Mouse (Mus musculus): ENCODE results near the gene Btbd9. TPM values are rescaled to one million over a fixed set of nuclear protein-coding genes. Genes with fewer than 3 reads are reported as not detected.

Gene Btbd9
- polyA plus RNA-seq, 1 experiment, result 25.6 TPM

GRCm38 (mm10) chr17:30616203-30616602 lies 39.9 kb upstream of the Btbd9 start:
- no peaks in the 10 kb centered on the region for H3K36me3 ChIP-seq (ENCODE audit: control insufficient read depth, insufficient read depth, low read length)
- TF ChIP-seq POLR2A (IDR thresholded peaks at IDR 0.05; ENCODE audit: low read depth, low read length) (no peak), CTCF (conservative IDR thresholded peaks at IDR 0.05; ENCODE audit: insufficient read depth, insufficient read length, low read depth, low read length) (no peak)

GRCm38 (mm10) chr17:30613350-30613749 lies 37.1 kb upstream of the Btbd9 start:
- no peaks in the 10 kb centered on the region for H3K36me3 ChIP-seq (ENCODE audit: control insufficient read depth, insufficient read depth, low read length)
- no peak for TF ChIP-seq POLR2A (IDR thresholded peaks at IDR 0.05; ENCODE audit: low read depth, low read length)
- TF ChIP-seq CTCF (conservative IDR thresholded peaks at IDR 0.05; ENCODE audit: insufficient read depth, insufficient read length, low read depth, low read length), result no peak
- no peaks in the 10 kb centered on the region for H3K27me3 ChIP-seq (replicated peaks; ENCODE audit: control insufficient read depth, insufficient read depth, low read length)
- no peak overlapping the region for H3K27ac ChIP-seq (ENCODE audit: insufficient read depth, low read depth, low read length)
- no peak overlapping the region for H3K4me3 ChIP-seq (ENCODE audit: insufficient read depth, low read depth, low read length)
- no peak for DNase-seq
- H3K4me1 ChIP-seq (ENCODE audit: control insufficient read depth, insufficient read depth, low read length), result peaks cover 15% of the 10 kb centered on the region

More at GRCm38 (mm10) chr17:30616203-30616602, 39.9 kb upstream of the Btbd9 start:
- no peaks in the 10 kb centered on the region for H3K27me3 ChIP-seq (replicated peaks; ENCODE audit: control insufficient read depth, insufficient read depth, low read length)
- no peak for DNase-seq
- H3K4me1 ChIP-seq (ENCODE audit: control insufficient read depth, insufficient read depth, low read length), result peaks cover 13% of the 10 kb centered on the region
- no peak overlapping the region for H3K4me3 ChIP-seq (ENCODE audit: insufficient read depth, low read depth, low read length)
- 85% methylated on average over 5 of the region's 5 CpGs for WGBS
- no peak overlapping the region for H3K27ac ChIP-seq (ENCODE audit: insufficient read depth, low read depth, low read length)

- Histone ChIP-seq H3K27me3 (replicated peaks; ENCODE audit: control insufficient read depth, insufficient read depth, low read length) (no peaks in the 10 kb centered on the region), H3K36me3 (ENCODE audit: control insufficient read depth, insufficient read depth, low read length) (no peaks in the 10 kb centered on the region), H3K4me1 (ENCODE audit: control insufficient read depth, insufficient read depth, low read length) (peaks cover 18% of the 10 kb centered on the region), H3K4me3 (ENCODE audit: insufficient read depth, low read depth, low read length) (peak overlapping the region; percentile 94), H3K27ac (ENCODE audit: insufficient read depth, low read depth, low read length) (peak overlapping the region; percentile 89)
- under 1% methylated on average over 34 of the region's 34 CpGs for WGBS
- DNase-seq, result peak; percentile 100
- TF ChIP-seq CTCF (conservative IDR thresholded peaks at IDR 0.05; ENCODE audit: insufficient read depth, insufficient read length, low read depth, low read length) (no peak), POLR2A (IDR thresholded peaks at IDR 0.05; ENCODE audit: low read depth, low read length) (peak; percentile 48)
Measured at GRCm38 (mm10) chr17:30612075-30612859, 36.0 kb upstream of the Btbd9 start.

GRCm38 (mm10) chr17:30611221-30612074 lies 35.2 kb upstream of the Btbd9 start:
- TF ChIP-seq POLR2A (IDR thresholded peaks at IDR 0.05; ENCODE audit: low read depth, low read length), result no peak
- TF ChIP-seq CTCF (conservative IDR thresholded peaks at IDR 0.05; ENCODE audit: insufficient read depth, insufficient read length, low read depth, low read length), result no peak
- no peak for DNase-seq
- peak overlapping the region; percentile 94 for H3K4me3 ChIP-seq (ENCODE audit: insufficient read depth, low read depth, low read length)
- H3K27ac ChIP-seq (ENCODE audit: insufficient read depth, low read depth, low read length), result peak overlapping the region; percentile 89
- peaks cover 21% of the 10 kb centered on the region for H3K4me1 ChIP-seq (ENCODE audit: control insufficient read depth, insufficient read depth, low read length)
- no peaks in the 10 kb centered on the region for H3K27me3 ChIP-seq (replicated peaks; ENCODE audit: control insufficient read depth, insufficient read depth, low read length)
- H3K36me3 ChIP-seq (ENCODE audit: control insufficient read depth, insufficient read depth, low read length), result no peaks in the 10 kb centered on the region
- WGBS, result 23% methylated on average over 18 of the region's 18 CpGs

- DNase-seq, result no peak
- WGBS, result 80% methylated on average over 1 of the region's 1 CpGs
- TF ChIP-seq POLR2A (IDR thresholded peaks at IDR 0.05; ENCODE audit: low read depth, low read length) (no peak), CTCF (conservative IDR thresholded peaks at IDR 0.05; ENCODE audit: insufficient read depth, insufficient read length, low read depth, low read length) (no peak)
- H3K36me3 ChIP-seq (ENCODE audit: control insufficient read depth, insufficient read depth, low read length), result no peaks in the 10 kb centered on the region
- H3K4me3 ChIP-seq (ENCODE audit: insufficient read depth, low read depth, low read length), result no peak overlapping the region
- H3K27me3 ChIP-seq (replicated peaks; ENCODE audit: control insufficient read depth, insufficient read depth, low read length), result no peaks in the 10 kb centered on the region
- H3K4me1 ChIP-seq (ENCODE audit: control insufficient read depth, insufficient read depth, low read length), result peaks cover 21% of the 10 kb centered on the region
- no peak overlapping the region for H3K27ac ChIP-seq (ENCODE audit: insufficient read depth, low read depth, low read length)
Measured at GRCm38 (mm10) chr17:30610739-30611138, 34.5 kb upstream of the Btbd9 start.

- Histone ChIP-seq H3K27me3 (replicated peaks; ENCODE audit: control insufficient read depth, insufficient read depth, low read length) (no peaks in the 10 kb centered on the region), H3K4me1 (ENCODE audit: control insufficient read depth, insufficient read depth, low read length) (peaks cover 21% of the 10 kb centered on the region), H3K4me3 (ENCODE audit: insufficient read depth, low read depth, low read length) (no peak overlapping the region), H3K27ac (ENCODE audit: insufficient read depth, low read depth, low read length) (no peak overlapping the region), H3K36me3 (ENCODE audit: control insufficient read depth, insufficient read depth, low read length) (no peaks in the 10 kb centered on the region)
- WGBS, result 98% methylated on average over 5 of the region's 5 CpGs
- TF ChIP-seq POLR2A (IDR thresholded peaks at IDR 0.05; ENCODE audit: low read depth, low read length), result no peak
- no peak for TF ChIP-seq CTCF (conservative IDR thresholded peaks at IDR 0.05; ENCODE audit: insufficient read depth, insufficient read length, low read depth, low read length)
- DNase-seq, result no peak
Measured at GRCm38 (mm10) chr17:30609980-30610307, 33.7 kb upstream of the Btbd9 start.
